Mouse (Mus musculus): Measurements from ENCODE around the gene Macrod1. TPM values are rescaled to one million over a fixed set of nuclear protein-coding genes. Genes with fewer than 3 reads are reported as not detected.

The Macrod1 gene
- polyA plus RNA-seq, 2 experiments from 2014 or later = 0.82 to 2.6 TPM

DNA sequence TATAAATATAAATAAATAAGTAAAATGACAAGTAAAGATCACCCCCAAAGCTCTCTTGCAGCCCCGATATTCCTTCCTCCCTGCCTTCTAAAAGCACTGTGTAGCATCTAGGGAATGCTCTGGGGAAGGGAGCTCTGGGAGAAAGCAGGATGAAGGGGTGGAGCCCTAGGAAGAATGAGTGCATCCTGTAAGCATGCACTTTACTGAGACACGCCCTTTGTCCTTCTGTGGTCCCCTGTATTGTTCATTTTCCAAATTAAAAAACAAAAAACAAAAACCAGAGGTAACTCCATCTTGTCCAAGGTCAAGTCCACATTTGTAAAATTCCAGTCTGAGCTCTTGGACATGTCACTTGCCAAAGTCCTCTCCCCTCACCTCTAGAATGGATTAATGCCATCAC lies 148.3 kb downstream of the Macrod1 start:
- no peak for ATAC-seq

DNA sequence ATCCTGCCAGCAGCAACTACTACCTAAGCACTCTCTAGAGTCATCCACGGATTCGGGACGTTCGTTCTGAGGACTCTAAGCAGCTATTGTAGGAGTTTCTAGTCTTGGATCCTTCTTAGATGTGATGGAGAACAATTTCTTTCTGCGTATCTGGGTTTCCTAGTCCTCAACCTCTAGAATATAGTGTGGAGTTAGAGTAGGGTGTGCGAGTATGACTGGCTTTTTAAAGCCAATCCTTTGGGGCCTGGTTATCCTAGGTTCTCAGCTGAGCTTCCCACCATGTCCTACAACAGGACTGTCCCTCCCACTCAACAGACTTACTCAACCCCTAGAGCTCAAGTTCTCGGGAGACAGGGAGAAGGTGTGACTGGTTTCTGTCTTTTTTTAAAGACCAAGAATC lies 148.7 kb downstream of the Macrod1 start:
- ATAC-seq = no peak

GRCm38 (mm10) chr19:7205753-7206736 lies 149.4 kb downstream of the Macrod1 start, which contains the start of gene Otub1:
Gene Otub1, minus strand, starts transcription at chr19:7206316.
- peak; percentile 92 for ATAC-seq

- no peak for ATAC-seq
These were observed 153.5 kb downstream of the Macrod1 start for GRCm38 (mm10) chr19:7209907-7210646.

GRCm38 (mm10) chr19:7212216-7212615 lies 155.6 kb downstream of the Macrod1 start:
- no peak for ATAC-seq

- ATAC-seq = no peak
These were observed 156.4 kb downstream of the Macrod1 start for GRCm38 (mm10) chr19:7213010-7213409.

DNA sequence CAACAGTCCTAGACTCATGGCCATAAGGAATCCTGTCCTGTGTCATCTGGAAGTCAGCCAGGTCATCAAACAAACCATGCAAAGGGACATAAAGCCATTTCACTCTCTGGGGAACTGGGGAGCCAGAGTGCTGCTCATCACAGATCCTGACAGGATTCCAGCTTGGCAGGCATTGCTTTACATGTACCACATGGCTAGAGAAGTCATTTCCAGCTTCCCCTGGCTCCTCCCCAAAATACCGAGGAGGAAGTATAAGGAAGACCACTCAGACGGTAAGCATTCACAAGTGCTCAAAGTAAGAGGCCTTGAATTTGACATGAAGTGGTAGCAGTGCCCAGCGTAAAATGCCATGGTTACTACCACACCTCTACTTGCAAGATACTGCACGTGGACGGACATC lies 157.9 kb downstream of the Macrod1 start:
- ATAC-seq = no peak

GRCm38 (mm10) chr19:7217162-7217925 lies 160.7 kb downstream of the Macrod1 start, which contains the start of gene Cox8a:
Gene Cox8a, minus strand, starts transcription at chr19:7217616.
- peak; percentile 100 for ATAC-seq

- ATAC-seq = no peak
These were observed 161.3 kb downstream of the Macrod1 start for GRCm38 (mm10) chr19:7217926-7218267.

DNA sequence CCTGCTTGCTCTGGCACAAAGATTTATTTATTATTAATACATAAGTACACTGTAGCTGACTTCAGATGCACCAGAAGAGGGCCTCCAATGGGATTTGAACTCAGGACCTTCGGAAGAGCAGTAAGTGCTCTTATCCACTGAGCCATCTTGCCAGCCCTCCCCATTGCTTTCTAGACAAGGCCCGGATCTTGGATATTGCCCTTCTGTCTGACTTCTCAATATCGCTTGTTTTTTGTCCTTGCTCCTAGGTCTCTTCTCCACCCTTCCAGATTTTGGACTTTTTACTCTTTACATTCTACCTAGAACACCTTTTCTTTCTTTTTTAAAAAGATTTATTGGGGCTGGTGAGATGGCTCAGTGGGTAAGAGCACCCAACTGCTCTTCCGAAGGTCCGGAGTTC lies 162.1 kb downstream of the Macrod1 start:
- no peak for ATAC-seq

DNA sequence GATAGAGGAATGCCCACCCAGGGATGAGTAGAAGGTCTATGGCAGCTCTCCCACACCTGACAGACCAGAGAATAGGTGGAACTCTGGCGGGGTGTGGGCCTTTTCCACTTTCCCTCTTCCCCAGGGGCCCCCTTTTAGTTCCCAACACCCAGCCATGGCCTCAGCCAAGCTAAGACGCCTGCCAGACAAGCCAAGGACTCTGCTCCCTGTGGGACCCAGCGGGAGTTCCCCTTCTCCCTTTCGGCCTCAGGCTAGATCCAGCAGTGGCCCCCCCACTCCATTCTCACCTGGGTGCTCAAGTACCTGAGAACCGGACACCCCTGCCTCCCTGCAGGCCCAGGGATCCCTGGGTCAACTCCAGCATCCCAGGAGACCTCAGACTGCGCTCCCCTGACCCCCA lies 165.6 kb downstream of the Macrod1 start:
- ATAC-seq = no peak

- ATAC-seq = no peak
These were observed 166.9 kb downstream of the Macrod1 start for GRCm38 (mm10) chr19:7223488-7223887.

GRCm38 (mm10) chr19:7224253-7224652 lies 167.6 kb downstream of the Macrod1 start:
- no peak for ATAC-seq

DNA sequence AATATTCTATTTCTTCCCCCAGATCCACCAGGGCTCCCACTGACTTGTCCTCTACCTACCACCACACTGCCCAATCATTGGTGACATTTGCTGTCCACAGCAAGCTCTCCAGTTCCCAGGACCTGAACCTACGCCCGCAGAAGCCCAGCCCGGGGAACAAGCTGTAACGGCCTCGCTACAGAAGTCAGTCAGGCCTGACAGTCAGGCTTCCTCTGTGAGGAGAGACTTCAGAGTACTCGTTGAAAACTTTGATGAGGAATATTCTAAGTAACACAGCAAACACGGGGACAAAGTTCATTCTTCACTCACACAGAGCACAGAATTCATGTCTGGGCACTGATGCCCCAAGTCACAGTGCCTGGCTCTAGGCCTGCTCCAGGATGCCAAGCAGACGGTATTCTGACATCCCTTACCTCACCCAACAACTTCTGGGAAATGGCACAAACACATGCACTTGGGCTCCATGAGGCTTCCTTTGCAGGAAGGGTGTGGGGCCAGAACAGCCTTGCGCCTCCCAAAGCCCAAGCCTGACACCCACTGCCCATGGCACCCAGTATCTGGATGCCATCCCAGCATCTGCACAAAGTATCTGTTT lies 168.6 kb downstream of the Macrod1 start:
- no peak for ATAC-seq

DNA sequence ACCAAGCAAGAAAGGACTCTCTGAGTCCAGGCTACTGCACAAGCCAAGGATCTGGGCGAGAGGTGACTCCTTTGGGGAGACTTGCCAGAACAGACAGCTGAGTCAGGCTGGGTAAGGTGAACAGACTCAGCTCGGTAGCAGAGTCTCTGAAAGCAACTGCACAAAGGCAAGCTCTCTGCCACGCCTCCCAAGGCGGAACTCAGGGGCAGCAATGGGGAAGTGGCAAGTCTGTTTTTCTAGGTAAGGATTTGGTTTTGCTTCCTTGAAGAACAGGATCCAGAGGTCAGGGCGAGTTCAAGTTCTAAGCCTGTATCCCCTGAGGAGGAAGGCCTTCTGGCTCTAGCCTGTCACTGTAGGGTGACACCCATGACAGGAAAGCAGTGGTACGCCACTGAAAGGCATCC lies 169.9 kb downstream of the Macrod1 start:
- ATAC-seq = no peak

- peak; percentile 63 for ATAC-seq
These were observed 178.1 kb downstream of the Macrod1 start for GRCm38 (mm10) chr19:7234537-7235221.

- ATAC-seq = no peak
These were observed 178.9 kb downstream of the Macrod1 start for GRCm38 (mm10) chr19:7235461-7235860.

DNA sequence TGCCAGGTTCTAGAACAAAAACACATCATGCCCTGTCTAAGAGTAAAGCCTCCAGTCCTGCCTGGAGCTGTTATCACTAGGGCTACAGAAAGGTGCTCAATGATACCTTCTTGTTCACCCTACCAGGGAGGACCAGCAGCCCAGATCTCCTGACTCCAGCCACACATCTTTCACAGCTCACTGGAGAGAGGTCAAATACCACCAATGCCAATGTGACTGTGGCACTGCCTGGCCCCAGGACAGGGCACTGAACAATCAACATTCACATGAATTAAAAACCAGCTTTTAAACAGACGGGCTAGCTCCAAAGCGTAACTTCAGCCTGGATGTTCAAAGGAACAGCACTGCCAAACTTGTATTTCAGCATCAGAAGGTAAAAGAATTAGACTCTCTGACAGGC lies 179.4 kb downstream of the Macrod1 start:
- no peak for ATAC-seq

DNA sequence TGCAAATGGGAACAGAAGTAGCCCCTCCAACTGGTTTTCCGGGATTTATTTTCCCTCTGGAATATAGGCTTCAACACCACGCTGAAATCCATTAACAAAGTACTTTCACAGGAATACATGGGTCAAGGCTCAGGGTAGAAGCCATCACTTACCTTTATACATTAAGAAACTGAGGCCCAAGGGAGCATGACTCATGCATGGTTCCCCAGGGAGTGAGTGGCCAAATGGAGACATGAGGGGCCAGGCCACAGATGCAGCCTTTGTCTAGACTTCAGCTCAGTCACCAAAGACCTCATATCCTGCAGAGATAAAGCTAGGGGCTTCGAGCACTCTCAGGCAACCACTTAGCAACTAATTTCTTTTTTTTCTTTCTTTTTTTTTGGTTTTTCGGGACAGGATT lies 180.1 kb downstream of the Macrod1 start:
- ATAC-seq = no peak

GRCm38 (mm10) chr19:7239574-7239973 lies 183.0 kb downstream of the Macrod1 start:
- no peak for ATAC-seq

- ATAC-seq = no peak
These were observed 183.7 kb downstream of the Macrod1 start for GRCm38 (mm10) chr19:7240291-7240690.
